Mouse (Mus musculus) naive thymus-derived CD4-positive, alpha-beta T cell, adult 2 months (primary cell): ENCODE results near the gene Tnfsf13.
A peak's percentile ranks its signal among the peaks of the same experiment; 100 is the strongest.
"Not testable (repeated sequence)": the region's sequence is repeated elsewhere in the genome, so short reads cannot be mapped to it uniquely, and the experiment has no call there.

Experiments used
- DNase-seq: peaks from one replicate; pipeline ENCODE4 v3.0.0-alpha.2; 2011; ENCODE audit warnings: low read depth

The Tnfsf13 gene

DNA sequence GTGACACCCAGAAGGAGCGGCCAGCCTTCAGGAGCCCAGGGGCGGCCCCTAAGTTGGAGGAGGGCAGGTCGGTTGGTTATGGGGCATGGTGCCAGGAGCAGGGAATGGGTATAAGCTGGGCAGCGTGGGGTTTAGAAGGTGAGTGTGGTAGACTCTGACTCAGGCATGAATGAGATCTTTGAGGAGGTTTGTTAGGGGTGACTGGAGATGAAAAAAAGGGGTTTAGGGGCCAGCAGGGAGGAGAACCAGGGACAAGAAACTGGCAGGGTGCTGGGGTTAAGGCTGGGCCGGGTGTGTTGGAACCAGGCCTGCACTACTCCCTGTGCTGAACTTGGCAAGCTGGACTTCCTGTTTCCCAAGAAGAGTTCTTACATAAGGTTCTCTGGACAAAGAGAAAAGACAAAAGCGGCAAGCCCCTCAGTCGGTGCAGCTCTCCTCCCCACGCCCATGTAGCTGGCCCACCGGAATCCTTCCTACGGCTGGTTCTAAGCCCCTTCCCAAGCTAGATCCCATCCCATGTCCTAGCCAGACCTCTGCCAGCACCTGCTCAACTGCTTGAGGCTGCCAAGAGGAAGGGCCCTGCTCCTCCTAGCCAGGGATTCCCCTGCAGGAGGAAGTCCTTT is at the start of gene Tnfsf13:
Gene Tnfsf13, minus strand, starts transcription at position 259 of the 623 bp plus-strand sequence.
- DNase-seq, result no peak

DNA sequence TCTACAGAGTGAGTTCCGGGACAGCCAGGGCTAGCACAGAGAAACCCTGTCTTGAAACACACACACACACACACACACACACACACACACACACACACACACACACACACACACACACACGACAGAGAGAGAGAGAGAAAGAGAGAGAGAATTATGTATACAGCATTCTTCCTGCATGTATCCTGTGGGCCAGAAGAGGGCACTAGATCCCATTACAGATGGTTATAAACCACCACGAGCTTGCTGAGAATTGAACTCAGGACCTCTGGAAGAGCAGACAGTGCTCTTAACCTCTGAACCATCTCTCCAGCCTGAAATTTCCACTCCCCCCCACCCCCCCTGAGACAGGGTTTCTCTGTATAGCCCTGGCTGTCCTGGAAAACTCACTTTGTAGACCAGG is 45.8 kb upstream of the Tnfsf13 start:
- not testable (repeated sequence) for DNase-seq

DNA sequence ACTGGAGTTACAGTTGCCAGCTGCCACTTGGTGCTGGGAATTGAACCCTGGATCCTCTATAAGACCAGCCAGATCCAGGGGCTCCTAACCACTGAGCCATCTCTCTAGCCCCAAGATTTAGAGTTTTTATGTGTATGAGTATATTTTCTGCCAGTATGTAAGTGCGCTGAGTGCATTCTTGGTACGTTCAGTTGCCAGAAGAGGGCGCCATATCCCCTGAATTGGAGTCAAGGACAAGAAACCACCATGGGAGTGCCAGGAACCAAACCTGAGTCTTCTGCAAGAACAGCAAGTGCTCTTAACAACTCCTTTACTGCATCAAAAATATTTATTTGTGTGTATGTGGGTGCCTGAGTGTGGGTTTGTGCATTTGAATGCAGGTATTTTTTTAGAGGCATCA is 43.5 kb upstream of the Tnfsf13 start:
- peak; percentile 86 for DNase-seq

DNA sequence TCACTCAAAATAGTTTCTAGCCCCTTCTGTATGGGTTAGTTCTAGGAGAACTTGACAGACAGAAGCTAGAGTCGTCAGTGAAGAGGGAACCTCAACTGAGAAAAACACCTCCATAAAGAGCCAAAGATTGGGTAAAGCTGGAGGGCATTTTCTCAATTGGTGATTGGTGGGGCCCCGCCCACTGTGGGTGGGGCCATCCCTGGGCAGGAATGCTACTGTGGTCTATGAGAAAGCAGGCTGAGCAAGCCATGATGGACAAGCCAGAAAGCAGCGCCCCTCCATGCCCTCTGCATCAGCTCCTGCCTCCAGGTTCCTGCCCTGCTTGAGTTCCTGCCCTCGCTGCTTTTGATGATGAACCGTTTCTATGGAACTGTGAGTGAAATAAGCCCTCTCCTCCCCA is 40.4 kb upstream of the Tnfsf13 start:
- no peak for DNase-seq

DNA sequence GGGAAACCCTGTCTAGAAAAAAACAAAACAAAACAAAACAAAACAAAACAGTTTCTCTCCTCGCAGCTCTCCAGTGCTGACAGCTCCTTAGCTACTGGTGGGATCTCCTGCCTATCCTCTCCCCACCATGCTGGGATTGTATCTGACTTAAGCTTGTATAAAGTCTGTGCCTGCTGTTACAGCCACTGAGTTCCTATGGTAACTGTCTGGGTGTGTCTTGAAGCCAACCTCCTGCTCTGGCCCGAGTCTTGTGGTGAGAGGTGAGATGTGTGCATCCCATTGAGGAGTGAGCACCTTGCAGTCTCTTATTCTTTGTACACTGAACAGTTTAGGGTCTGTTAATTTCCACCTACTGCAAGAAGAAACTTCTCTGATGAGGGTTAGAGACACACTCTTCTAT is 37.5 kb upstream of the Tnfsf13 start:
- DNase-seq, result no peak

DNA sequence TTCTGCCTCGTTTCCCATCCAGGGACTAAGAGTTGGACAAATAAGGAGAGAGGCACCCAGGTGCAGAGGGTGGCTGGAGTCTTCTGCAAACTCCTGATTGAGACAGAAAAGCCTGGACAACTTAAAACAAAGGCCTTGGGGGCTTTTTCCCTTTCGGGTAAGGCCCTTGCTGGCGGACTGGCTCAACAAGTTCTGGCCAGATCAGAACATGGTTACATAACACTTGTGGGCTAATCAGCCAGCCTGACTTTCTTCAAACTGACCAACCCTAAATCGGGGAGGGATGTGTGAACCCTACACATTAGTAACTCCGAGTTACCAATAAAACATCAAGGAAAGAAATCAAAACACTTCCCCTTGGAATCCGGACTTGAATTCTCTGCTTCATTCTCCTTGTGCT is 35.3 kb upstream of the Tnfsf13 start:
- no peak for DNase-seq

DNA sequence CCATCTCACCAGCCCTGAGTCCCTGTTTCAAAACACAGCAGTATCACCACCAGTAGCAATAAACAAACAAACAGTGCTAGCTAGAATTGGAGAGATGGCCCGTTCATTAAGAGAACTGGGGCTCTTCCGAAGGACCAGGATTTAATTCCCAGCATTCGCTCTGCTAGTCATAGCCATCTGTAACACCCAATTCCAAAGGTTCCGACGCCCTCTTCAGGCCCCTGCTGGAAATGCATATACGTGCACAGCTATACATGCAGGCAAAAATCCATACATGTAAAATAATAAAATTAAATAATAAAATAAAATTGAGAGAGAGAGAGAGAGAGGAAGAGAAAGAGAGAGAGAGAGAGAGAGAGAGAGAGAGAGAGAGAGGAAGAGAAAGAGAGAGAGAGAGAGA is 33.8 kb upstream of the Tnfsf13 start:
- DNase-seq, result no peak

DNA sequence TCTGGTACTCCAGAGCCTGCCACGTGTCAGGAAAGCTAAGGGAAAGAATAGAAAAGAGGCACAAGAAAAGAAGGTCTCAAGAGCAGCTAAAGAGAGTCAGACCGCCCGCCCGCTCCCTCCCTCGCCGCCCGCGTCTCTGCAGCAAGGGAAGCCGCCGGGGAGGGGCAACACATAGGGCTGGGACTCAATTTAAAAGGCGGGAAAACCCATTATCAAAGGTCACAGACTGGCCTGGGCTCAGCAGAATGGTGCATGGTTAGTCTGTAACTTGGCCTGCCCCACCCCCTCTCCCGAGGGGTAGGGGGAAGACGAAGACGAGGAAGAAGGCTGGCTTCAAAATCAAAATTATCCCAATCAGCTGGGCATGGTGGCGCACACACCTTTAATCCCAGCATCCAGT is 33.1 kb upstream of the Tnfsf13 start:
- no peak for DNase-seq

DNA sequence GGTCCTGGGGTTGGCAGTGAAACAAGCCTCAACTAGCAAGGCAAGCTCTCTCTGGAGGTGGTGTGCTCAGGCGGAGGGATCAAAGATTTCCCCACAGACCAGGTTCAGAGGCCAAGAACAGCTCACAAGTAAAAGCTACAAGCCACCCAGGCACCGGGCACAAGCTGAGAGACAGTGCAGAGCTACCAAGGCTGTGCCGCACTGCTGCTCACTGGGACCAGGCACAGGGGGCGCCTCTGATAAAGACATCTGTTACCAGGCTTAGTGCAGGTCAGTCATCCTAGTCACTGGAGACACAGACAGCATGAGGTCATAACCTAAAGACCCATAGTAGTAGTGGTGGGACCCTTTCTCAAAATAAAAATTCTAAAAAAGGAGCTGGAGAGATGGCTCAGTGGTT is 31.4 kb upstream of the Tnfsf13 start:
- no peak for DNase-seq

DNA sequence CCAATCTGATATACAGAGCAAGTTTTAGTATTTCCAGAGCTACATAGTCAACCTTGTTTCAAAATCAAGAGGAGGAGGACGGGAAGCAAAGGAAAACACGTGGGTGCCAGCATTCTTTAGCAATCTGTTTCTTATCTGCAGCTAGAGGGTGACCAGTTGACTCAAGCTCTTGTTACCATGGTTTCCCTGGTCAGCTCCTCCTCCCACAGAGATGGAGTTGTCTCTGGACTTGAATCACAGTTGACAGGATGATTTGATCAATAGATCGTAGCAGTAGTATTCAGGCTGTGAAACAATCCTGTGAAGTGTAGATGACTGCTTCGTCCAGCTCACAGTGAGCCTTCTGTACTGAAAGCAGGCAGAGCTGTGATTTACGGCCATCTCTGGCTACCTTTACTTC is 30.3 kb upstream of the Tnfsf13 start:
- DNase-seq, result no peak

DNA sequence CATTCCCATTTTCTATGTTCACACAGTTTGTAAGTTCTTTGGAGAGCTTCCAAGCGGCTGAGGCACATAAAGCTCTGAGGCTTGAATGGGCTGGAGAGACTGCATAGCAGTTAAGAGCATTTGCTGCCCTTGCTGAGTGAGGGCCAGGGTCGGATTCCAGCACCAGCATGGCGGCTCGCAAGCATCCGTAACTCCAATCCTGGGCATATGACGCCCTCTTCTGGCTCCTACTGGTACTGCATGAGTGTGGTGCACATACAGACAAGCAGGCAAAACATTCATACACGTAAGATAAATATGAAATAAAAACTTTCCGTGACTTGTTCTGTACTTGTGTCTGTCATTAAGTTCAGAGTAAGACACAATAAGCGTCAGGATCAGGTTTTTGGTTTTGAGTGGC is 29.9 kb upstream of the Tnfsf13 start:
- peak; percentile 39 for DNase-seq

DNA sequence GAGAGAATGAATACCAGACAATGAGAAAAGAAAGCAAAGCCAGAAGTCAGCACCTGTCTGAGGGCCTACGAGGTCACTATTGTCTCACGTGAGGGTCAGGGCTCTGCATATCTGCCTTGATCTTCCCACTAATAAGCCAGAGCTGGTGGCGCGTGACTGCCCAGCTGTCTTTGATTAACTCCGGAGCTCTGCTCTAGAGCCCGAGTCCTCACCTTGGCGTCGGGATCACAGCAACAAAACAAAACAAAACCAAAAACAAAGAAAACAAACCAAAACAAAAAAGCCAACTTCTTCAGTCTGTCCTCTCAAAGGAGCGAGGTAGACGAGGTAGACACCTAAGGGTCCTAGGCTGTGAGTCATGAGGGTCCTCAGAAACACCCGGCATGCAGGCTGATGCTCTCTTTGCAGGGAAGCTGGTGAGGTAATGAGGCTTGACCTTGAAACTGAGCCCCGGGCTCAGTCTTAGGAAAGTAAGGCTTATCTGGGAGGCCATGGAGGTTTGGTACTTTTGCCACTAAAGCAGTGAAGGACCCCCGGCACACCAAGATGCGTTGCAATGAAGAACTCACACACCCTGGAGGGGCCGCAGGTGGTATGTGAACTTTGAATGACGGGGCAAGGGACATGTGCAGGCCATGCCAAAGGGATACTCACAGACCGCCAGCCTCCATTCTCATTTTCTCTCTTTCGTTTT is 29.2 kb upstream of the Tnfsf13 start:
- DNase-seq, result no peak

DNA sequence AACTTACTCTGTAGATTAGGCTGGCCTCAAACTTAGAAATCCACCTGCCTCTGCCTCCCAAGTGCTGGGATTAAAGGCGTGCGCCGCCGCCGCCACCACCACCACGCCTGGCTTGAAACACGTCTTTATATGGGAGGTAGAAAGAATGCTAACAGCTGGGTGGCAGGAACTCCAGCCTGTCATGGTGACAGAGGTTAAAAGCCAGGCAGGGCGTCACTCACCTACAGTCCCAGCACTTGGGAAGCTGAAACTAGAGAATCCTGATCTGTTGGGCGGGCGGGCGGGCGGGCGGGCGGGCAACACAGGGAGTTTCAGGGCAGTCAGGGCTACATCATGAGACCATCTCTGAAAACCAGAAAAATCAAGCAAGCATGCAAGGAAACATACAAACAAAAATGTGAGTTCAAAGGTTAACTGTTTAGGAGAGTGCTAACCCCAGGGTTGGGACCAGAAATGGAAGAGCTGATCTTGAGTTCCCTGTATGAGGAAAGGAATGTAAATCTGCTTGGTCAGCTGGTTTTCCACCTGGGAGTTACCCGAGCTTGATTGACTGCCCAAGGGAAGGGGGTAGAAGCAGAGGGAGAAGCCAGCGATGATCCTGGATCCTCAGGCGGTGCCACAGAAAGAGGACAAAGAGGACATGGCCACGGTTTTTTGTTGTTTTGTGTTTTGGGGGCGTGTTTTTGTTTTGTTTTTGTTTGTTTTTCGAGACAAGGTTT is 27.5 kb upstream of the Tnfsf13 start:
- DNase-seq, result no peak

DNA sequence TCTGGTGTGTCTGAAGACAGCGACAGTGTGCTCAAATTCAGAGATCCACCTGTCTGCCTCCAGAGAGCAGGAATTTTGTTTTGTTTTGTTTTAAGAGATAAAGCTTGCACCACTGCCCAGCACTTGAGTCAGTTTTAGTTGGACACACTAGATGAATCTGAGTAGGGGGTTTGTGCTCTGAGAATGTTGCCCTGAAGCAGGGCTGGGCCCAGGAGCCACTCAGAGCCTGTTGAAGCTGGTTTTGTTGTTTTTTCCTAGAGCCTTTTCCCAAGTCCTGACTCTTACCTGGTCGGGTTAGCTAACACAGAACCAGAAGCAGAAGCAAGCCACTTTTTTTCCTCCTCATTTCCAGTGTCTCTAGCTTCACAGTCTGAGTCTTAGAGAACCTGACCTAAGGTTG is 25.5 kb upstream of the Tnfsf13 start:
- DNase-seq, result no peak

DNA sequence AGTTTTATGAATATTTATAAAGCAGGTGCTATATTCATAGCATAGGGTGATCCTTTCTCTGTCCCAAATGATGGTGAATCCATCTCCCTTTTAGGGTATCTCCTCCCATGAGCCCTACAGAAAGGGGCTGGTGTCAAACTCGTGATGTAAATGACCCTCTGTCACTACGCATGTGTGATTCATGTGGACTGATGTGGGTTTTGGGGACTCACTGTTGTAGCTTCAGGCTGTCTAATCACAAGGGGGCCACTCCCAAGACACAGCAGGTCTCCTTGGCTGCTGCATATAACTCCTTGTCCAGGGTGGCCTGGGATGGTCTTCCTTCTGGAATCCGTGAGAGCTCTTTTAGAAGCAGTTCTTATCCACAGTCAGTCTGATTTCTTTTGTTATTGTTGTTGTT is 24.9 kb upstream of the Tnfsf13 start:
- DNase-seq, result no peak

DNA sequence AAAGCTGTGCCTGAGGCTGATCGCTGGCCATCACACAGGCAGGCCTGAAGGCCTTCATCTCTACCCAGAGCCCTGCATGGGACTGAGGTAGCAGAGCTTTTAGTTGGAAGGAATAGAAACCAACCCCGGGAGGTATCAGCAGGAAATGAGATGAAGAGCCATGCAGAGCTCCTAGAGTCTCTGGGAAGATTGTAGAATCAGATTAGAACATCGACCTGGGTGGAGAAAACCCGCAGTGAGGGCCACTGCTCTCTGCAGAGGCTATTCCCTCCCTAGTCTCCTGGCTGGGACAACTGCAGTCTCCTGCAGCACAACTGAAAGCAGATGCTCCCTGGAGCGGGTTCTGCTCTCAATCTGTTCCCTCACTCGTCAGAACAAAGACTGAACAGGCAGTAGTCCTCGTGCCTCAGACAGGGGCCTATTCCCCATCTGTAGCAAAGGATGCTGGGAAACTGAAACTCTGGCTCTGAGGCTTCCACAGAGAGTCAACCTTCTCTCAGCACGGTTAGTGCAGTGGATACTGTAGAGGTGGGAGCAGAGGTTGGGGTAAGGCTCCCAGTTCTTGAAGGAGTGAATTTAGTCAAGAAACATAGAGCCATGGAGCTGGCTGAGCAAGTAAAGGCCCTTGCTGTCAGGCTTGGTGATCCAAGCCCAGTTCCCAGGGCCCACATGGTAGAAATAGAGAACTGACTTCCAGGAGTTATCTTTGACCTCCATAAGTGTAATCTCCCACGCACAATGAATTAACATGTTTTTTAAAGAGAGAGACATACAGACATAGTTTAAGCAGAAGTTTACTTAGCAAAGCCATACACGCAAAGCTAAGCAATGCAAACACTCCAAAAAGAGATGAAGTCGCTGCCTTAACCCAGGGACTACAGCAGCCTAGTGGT is 24.2 kb upstream of the Tnfsf13 start:
- no peak for DNase-seq

DNA sequence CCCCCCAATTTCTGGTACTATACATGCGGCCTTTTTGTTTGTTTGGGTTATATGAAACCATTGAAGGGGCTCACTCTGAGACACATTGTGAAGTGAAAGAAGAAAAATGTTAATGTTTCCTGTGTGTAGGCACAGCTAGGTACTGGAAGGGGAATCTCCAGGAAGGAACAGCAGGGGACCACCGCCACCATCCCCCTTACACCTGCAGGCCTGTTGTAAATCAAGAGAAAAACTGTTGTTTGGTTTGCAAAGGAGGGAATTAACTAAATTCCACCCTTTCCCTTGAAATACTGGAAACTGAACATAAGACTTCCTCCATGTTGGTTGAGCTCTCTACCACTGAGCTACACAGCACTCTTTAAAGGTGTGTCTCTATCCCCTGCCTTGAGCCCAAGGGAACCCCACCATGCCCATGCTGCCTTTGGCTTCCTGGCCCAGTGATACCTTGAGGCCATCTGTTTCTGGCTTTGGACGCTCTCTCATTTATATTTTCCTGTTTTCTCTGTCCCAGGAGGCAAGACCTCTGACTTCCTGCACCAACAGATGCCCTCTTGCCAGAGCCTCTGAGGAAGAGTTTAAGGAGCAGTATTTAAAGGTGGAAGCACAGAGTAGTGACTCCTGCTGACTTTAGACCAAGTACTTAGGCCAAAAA is 23.2 kb upstream of the Tnfsf13 start:
- DNase-seq, result no peak

DNA sequence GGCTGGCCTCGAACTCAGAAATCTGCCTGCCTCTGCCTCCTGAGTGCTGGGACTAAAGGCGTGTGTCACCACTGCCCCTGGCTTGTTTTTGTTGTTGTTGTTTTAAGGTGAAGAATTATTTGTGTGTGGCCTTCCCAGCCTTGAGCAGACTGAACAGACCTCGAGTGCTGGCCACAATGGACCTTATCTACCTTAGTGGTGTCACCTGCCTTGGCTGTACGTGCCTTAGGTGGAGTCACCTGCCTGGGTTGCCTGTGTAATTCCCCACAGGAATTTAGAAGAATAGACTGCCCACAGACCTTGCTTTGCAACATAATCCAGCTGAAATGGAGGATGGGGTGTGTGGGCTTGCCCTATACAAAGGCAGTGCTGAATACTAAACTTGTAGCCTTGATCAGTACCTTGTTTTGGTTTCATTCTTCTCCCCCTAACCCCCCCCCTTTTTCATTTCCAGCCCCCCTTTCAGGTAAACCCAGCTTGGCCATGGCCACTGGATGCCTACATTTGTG is 22.3 kb upstream of the Tnfsf13 start:
- DNase-seq, result no peak

DNA sequence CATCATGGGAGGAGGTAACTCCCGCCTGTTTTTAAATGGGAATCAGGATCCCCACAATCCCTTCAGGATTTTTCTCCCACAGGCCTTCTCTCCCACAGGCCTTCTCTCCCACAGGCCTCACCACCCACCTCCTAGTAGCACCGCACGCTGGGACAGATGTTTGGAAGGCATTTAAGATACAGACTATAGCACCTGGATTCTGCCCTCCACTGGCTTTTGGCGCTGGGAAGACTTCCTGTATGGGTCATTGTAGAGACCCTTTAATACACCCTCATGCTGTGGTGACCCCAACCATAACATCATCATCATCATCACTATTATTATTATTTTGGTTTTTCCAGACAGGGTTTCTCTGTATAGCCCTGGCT is 21.9 kb upstream of the Tnfsf13 start:
- no peak for DNase-seq

DNA sequence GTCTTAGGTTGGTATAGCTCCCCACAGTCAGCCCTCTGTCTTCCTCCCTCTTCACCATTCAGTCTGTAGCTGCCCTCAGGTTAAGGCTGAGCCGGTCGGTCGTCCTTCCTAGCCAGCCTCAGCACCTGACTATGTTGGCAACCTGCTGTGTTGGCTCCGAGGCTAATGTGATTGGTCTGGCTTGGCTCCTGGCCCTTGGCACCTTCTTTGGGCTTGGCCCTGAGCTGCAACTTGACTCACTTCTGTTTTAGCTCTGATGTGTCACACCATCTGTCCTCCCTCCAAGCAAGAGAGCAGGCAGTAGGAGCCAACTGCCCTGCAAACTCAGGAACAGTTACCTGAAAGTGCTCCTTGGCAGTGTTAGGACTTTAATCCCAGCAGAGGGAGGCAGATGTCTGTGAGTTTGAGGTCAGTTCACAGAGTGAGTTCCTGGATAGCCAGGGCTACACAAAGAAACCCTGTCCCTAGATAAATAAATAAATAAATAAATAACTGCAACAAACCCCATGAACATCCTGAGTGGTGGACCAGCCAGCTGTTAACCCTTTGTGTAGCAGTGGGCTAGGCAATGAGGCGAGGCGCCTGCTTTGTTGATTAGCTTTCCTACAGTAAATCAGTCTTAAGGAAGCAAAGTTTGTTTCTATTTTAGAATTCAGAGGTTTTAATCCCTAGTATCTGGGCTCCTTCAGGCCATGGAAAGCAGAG is 21.3 kb upstream of the Tnfsf13 start:
- no peak for DNase-seq

DNA sequence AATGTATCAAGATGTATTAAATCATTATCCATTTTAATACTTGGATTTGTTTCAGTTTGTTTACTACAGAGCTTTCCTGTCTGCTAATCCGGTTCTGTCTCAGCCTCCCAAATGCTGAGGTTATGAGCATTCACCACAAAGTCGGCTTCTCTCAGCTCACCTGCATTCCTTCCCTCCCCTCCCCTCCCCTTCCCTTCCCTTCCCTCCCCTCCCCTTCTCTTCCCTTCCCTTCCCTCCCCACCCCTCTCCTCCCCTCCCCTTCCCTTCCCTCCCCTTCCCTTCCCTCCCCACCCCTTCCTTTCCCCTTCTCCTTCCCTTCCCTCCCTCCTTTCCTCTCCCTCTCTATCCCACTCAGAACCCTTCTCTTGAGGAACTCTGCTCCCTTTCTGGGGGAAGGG is 19.0 kb upstream of the Tnfsf13 start:
- DNase-seq, result no peak
